Mouse (Mus musculus): ENCODE measurements around the gene Tigd2. TPM values are rescaled to one million over a fixed set of nuclear protein-coding genes. Genes with fewer than 3 reads are reported as not detected.
A peak's percentile ranks its signal among the peaks of the same experiment; 100 is the strongest.

Tigd2 gene
- polyA plus RNA-seq (2014; fragmentation: Nextera tagmentation; extraction: Ambion mirVana): 8.3 and 8.8 TPM in 2 replicates

- under 1% methylated on average over 48 of the region's 62 CpGs for WGBS
- H3K9me3 ChIP-seq (ENCODE audit: control insufficient read depth, low read length): no peaks in the 10 kb centered on the region
- peak within 1 kb of the TSS; percentile 62; the same call in 1 of the 2 replicates for H3K27ac ChIP-seq (ENCODE audit: low read depth, low read length)
- peak within 1 kb of the TSS; percentile 92 for H3K9ac ChIP-seq (ENCODE audit: low read depth, low read length)
- peak; percentile 88 for DNase-seq (ENCODE audit: low spot score)
- peak; percentile 97 for ATAC-seq (replicated peaks; ENCODE audit: low FRiP score)
- H3K27me3 ChIP-seq (replicated peaks; ENCODE audit: control insufficient read depth, insufficient read depth, low read length): no peaks in the 10 kb centered on the region
- H3K36me3 ChIP-seq (ENCODE audit: control insufficient read depth, insufficient read depth, low read length): no peaks in the 10 kb centered on the region
- peak within 1 kb of the TSS; percentile 75 for H3K4me2 ChIP-seq
- peak within 1 kb of the TSS; percentile 83 for H3K4me3 ChIP-seq (ENCODE audit: low read depth, low read length)
- H3K4me1 ChIP-seq (replicated peaks; ENCODE audit: control insufficient read depth, insufficient read depth, low read length): no peaks in the 10 kb centered on the region; the same call in 1 of the 2 replicates
Measured at GRCm38 (mm10) chr6:59208685-59209298, at the start of gene Tigd2. Tigd2 (plus strand) TSS chr6:59208870.

- ATAC-seq (replicated peaks; ENCODE audit: low FRiP score) (no peak), DNase-seq (ENCODE audit: low spot score) (no peak)
- Histone ChIP-seq H3K9me3 (ENCODE audit: control insufficient read depth, low read length) (no peaks in the 10 kb centered on the region), H3K4me3 (ENCODE audit: low read depth, low read length) (no peak overlapping the region), H3K27me3 (replicated peaks; ENCODE audit: control insufficient read depth, insufficient read depth, low read length) (no peaks in the 10 kb centered on the region), H3K4me2 (no peak overlapping the region), H3K36me3 (ENCODE audit: control insufficient read depth, insufficient read depth, low read length) (no peaks in the 10 kb centered on the region), H3K4me1 (replicated peaks; ENCODE audit: control insufficient read depth, insufficient read depth, low read length) (no peaks in the 10 kb centered on the region), H3K9ac (ENCODE audit: low read depth, low read length) (no peak overlapping the region), H3K27ac (ENCODE audit: low read depth, low read length) (no peak overlapping the region)
- WGBS: 79% methylated on average over 4 of the region's 4 CpGs
Measured at GRCm38 (mm10) chr6:59161801-59162478, 46.7 kb upstream of the Tigd2 start.

GRCm38 (mm10) chr6:59162887-59163286 lies 45.8 kb upstream of the Tigd2 start:
- Histone ChIP-seq H3K4me2 (no peak overlapping the region), H3K27ac (ENCODE audit: low read depth, low read length) (no peak overlapping the region), H3K9me3 (ENCODE audit: control insufficient read depth, low read length) (no peaks in the 10 kb centered on the region), H3K36me3 (ENCODE audit: control insufficient read depth, insufficient read depth, low read length) (no peaks in the 10 kb centered on the region), H3K9ac (ENCODE audit: low read depth, low read length) (no peak overlapping the region), H3K4me3 (ENCODE audit: low read depth, low read length) (no peak overlapping the region), H3K27me3 (replicated peaks; ENCODE audit: control insufficient read depth, insufficient read depth, low read length) (no peaks in the 10 kb centered on the region), H3K4me1 (replicated peaks; ENCODE audit: control insufficient read depth, insufficient read depth, low read length) (no peaks in the 10 kb centered on the region)
- WGBS: 72% methylated on average over 2 of the region's 2 CpGs
- DNase-seq (ENCODE audit: low spot score): no peak
- ATAC-seq (replicated peaks; ENCODE audit: low FRiP score): no peak

- Histone ChIP-seq H3K4me2 (no peak overlapping the region), H3K4me1 (replicated peaks; ENCODE audit: control insufficient read depth, insufficient read depth, low read length) (no peaks in the 10 kb centered on the region), H3K36me3 (ENCODE audit: control insufficient read depth, insufficient read depth, low read length) (no peaks in the 10 kb centered on the region), H3K27me3 (replicated peaks; ENCODE audit: control insufficient read depth, insufficient read depth, low read length) (no peaks in the 10 kb centered on the region), H3K9me3 (ENCODE audit: control insufficient read depth, low read length) (no peaks in the 10 kb centered on the region), H3K9ac (ENCODE audit: low read depth, low read length) (no peak overlapping the region), H3K4me3 (ENCODE audit: low read depth, low read length) (no peak overlapping the region), H3K27ac (ENCODE audit: low read depth, low read length) (no peak overlapping the region)
- 50% methylated on average over 3 of the region's 3 CpGs for WGBS
- no peak for ATAC-seq (replicated peaks; ENCODE audit: low FRiP score)
- DNase-seq (ENCODE audit: low spot score): no peak
Measured at GRCm38 (mm10) chr6:59163407-59163806, 45.3 kb upstream of the Tigd2 start.

GRCm38 (mm10) chr6:59168939-59169338 lies 39.7 kb upstream of the Tigd2 start:
- no peak for DNase-seq (ENCODE audit: low spot score)
- no peaks in the 10 kb centered on the region for H3K9me3 ChIP-seq (ENCODE audit: control insufficient read depth, low read length)
- H3K36me3 ChIP-seq (ENCODE audit: control insufficient read depth, insufficient read depth, low read length): no peaks in the 10 kb centered on the region
- no peak overlapping the region for H3K27ac ChIP-seq (ENCODE audit: low read depth, low read length)
- ATAC-seq (replicated peaks; ENCODE audit: low FRiP score): no peak
- no peaks in the 10 kb centered on the region for H3K4me1 ChIP-seq (replicated peaks; ENCODE audit: control insufficient read depth, insufficient read depth, low read length)
- no peak overlapping the region for H3K4me3 ChIP-seq (ENCODE audit: low read depth, low read length)
- H3K4me2 ChIP-seq: no peak overlapping the region
- H3K9ac ChIP-seq (ENCODE audit: low read depth, low read length): no peak overlapping the region
- 26% methylated on average over 2 of the region's 2 CpGs for WGBS
- no peaks in the 10 kb centered on the region for H3K27me3 ChIP-seq (replicated peaks; ENCODE audit: control insufficient read depth, insufficient read depth, low read length)

GRCm38 (mm10) chr6:59171230-59171629 lies 37.4 kb upstream of the Tigd2 start:
- no peaks in the 10 kb centered on the region for H3K36me3 ChIP-seq (ENCODE audit: control insufficient read depth, insufficient read depth, low read length)
- no peaks in the 10 kb centered on the region for H3K4me1 ChIP-seq (replicated peaks; ENCODE audit: control insufficient read depth, insufficient read depth, low read length)
- no peak overlapping the region for H3K9ac ChIP-seq (ENCODE audit: low read depth, low read length)
- H3K9me3 ChIP-seq (ENCODE audit: control insufficient read depth, low read length): no peaks in the 10 kb centered on the region
- no peak for ATAC-seq (replicated peaks; ENCODE audit: low FRiP score)
- no peak for DNase-seq (ENCODE audit: low spot score)
- H3K4me3 ChIP-seq (ENCODE audit: low read depth, low read length): no peak overlapping the region
- H3K27ac ChIP-seq (ENCODE audit: low read depth, low read length): no peak overlapping the region
- H3K27me3 ChIP-seq (replicated peaks; ENCODE audit: control insufficient read depth, insufficient read depth, low read length): no peaks in the 10 kb centered on the region
- H3K4me2 ChIP-seq: no peak overlapping the region
- WGBS: 63% methylated on average over 3 of the region's 3 CpGs

- no peaks in the 10 kb centered on the region for H3K36me3 ChIP-seq (ENCODE audit: control insufficient read depth, insufficient read depth, low read length)
- no peaks in the 10 kb centered on the region for H3K9me3 ChIP-seq (ENCODE audit: control insufficient read depth, low read length)
- no peaks in the 10 kb centered on the region for H3K27me3 ChIP-seq (replicated peaks; ENCODE audit: control insufficient read depth, insufficient read depth, low read length)
- H3K27ac ChIP-seq (ENCODE audit: low read depth, low read length): no peak overlapping the region
- WGBS: 71% methylated on average over 1 of the region's 1 CpGs
- no peak overlapping the region for H3K4me3 ChIP-seq (ENCODE audit: low read depth, low read length)
- H3K9ac ChIP-seq (ENCODE audit: low read depth, low read length): no peak overlapping the region
- no peaks in the 10 kb centered on the region for H3K4me1 ChIP-seq (replicated peaks; ENCODE audit: control insufficient read depth, insufficient read depth, low read length)
- no peak overlapping the region for H3K4me2 ChIP-seq
- no peak for DNase-seq (ENCODE audit: low spot score)
- ATAC-seq (replicated peaks; ENCODE audit: low FRiP score): no peak
Measured at GRCm38 (mm10) chr6:59173940-59174339, 34.7 kb upstream of the Tigd2 start.

GRCm38 (mm10) chr6:59178051-59178450 lies 30.6 kb upstream of the Tigd2 start:
- ATAC-seq (replicated peaks; ENCODE audit: low FRiP score) (no peak), DNase-seq (ENCODE audit: low spot score) (no peak)
- Histone ChIP-seq H3K4me1 (replicated peaks; ENCODE audit: control insufficient read depth, insufficient read depth, low read length) (no peaks in the 10 kb centered on the region), H3K4me2 (no peak overlapping the region), H3K36me3 (ENCODE audit: control insufficient read depth, insufficient read depth, low read length) (no peaks in the 10 kb centered on the region), H3K27me3 (replicated peaks; ENCODE audit: control insufficient read depth, insufficient read depth, low read length) (no peaks in the 10 kb centered on the region), H3K9ac (ENCODE audit: low read depth, low read length) (no peak overlapping the region), H3K27ac (ENCODE audit: low read depth, low read length) (no peak overlapping the region), H3K9me3 (ENCODE audit: control insufficient read depth, low read length) (no peaks in the 10 kb centered on the region), H3K4me3 (ENCODE audit: low read depth, low read length) (no peak overlapping the region)
- WGBS: 81% methylated on average over 3 of the region's 3 CpGs
